Mouse (Mus musculus) Muller cell, postnatal 12 days (primary cell): ENCODE measurements around the gene Spert.

Experiments
- DNase-seq: peaks from one replicate; pipeline ENCODE4 v3.0.0-alpha.2; 2015; ENCODE audit errors: inconsistent ontology term

Spert gene

GRCm38 (mm10) chr14:75592978-75593377, at the start of gene Spert:
Spert (minus strand) TSS chr14:75593116.
- DNase-seq = no peak

GRCm38 (mm10) chr14:75642080-75642479, 49.2 kb upstream of the Spert start, which contains the start of gene Erich6b:
Erich6b (plus strand) TSS chr14:75642259.
- no peak for DNase-seq

- DNase-seq = no peak
These were observed 48.5 kb upstream of the Spert start for GRCm38 (mm10) chr14:75641369-75641768.

GRCm38 (mm10) chr14:75640846-75641245, 47.9 kb upstream of the Spert start:
- DNase-seq = peak; percentile 5

- DNase-seq = no peak
These were observed 44.7 kb upstream of the Spert start for GRCm38 (mm10) chr14:75637641-75638040.

GRCm38 (mm10) chr14:75636107-75636506, 43.2 kb upstream of the Spert start:
- peak; percentile 6 for DNase-seq

- DNase-seq = peak; percentile 89
These were observed 42.4 kb upstream of the Spert start for GRCm38 (mm10) chr14:75635350-75635749.

- DNase-seq = no peak
These were observed 36.0 kb upstream of the Spert start for GRCm38 (mm10) chr14:75628870-75629269.

- no peak for DNase-seq
These were observed 30.1 kb upstream of the Spert start for GRCm38 (mm10) chr14:75622984-75623383.

- no peak for DNase-seq
These were observed 23.5 kb upstream of the Spert start for GRCm38 (mm10) chr14:75616375-75616774.

- no peak for DNase-seq
These were observed 16.3 kb upstream of the Spert start for GRCm38 (mm10) chr14:75609176-75609575.

GRCm38 (mm10) chr14:75583870-75584269, 9.0 kb downstream of the Spert start:
- DNase-seq = no peak

- no peak for DNase-seq
These were observed 13.9 kb downstream of the Spert start for GRCm38 (mm10) chr14:75579010-75579409.

GRCm38 (mm10) chr14:75566303-75566702, 26.6 kb downstream of the Spert start:
- DNase-seq = no peak

GRCm38 (mm10) chr14:75565534-75566140, 27.3 kb downstream of the Spert start:
- DNase-seq = peak; percentile 48

GRCm38 (mm10) chr14:75561577-75562331, 31.2 kb downstream of the Spert start:
- no peak for DNase-seq

- DNase-seq = no peak
These were observed 51.2 kb downstream of the Spert start for GRCm38 (mm10) chr14:75541731-75542130.

- DNase-seq = no peak
These were observed 51.9 kb downstream of the Spert start for GRCm38 (mm10) chr14:75540996-75541350.

GRCm38 (mm10) chr14:75540216-75540995, 52.5 kb downstream of the Spert start:
- no peak for DNase-seq

- no peak for DNase-seq
These were observed 53.7 kb downstream of the Spert start for GRCm38 (mm10) chr14:75539205-75539604.
